ENCODE assay signal across 10 mouse cellular contexts in the genomic region with DNA sequence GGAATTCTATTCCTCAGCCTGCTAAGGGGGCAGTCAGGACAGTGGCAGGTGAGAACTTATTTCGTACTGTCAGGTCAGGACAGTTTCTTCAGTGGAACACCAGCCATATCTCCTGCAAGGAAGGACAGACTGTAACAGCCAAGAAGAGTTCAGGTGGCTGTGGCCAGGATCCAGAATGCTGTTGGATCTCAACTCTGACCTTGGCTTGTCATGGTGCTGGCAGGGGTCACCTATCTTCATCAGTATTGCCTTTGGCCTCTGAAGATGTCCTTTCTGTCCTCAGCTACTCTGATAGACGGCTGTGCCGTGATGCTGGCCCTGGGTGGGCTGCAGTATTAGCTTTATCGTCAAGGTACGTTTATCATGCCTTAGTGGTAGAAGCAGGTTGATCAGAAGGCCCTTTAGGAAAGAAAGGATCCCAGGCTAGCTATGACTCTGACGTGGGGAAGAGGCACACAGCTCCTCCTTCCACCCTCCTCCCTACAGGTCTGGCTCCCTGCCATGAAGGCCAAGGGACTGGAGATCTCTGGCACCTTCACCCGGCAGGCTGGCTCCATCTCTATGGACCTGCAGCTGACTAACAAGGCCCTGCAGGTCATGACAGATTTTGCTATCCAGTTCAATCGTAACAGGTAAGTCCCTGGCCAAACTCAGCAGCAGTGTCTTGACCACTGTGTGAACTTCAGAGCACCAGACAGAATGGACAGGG. TPM values are rescaled to one million over a fixed set of nuclear protein-coding genes. Genes with fewer than 3 reads are reported as not detected.
DNase-seq lines count a peak whose midpoint lies in the region; ATAC-seq and TF ChIP-seq lines count a peak whose summit lies in the region.
"Had no signal": no experiment of that assay in that cellular context is flagged by ENCODE, and none has a peak within 500 bp of the region (broad histone marks: within the 10 kb centered on the region; RNA-seq: fewer than 3 reads in every experiment).

No protein-coding gene starts in this region.

- ATAC-seq in erythroblast, adult 5-6 weeks (replicated peaks; ENCODE audit: low FRiP score, poor library complexity, severe bottlenecking) = no peak
- ATAC-seq: liver, embryonic 12.5 days had no signal

- H3K4me3 ChIP-seq in layer of hippocampus, adult 2 months = no peak overlapping the region
- H3K4me3 ChIP-seq: liver, embryonic 12.5 days had no signal

- no peak for TF ChIP-seq CTCF in layer of hippocampus, adult 2 months (conservative IDR thresholded peaks at IDR 0.05)

- H3K27ac ChIP-seq in layer of hippocampus, adult 2 months = peak overlapping the region; percentile 85
- H3K27ac ChIP-seq: liver, embryonic 12.5 days had no signal

- no peak for DNase-seq in layer of hippocampus, adult 2 months (ENCODE audit: low spot score in 2 of 2)
- no peak for DNase-seq in layer of hippocampus, postnatal 10 days (ENCODE audit: low spot score in 2 of 2)
- peak; percentile 87 for DNase-seq in adrenal gland, postnatal 14 days
- peak; percentile 72 for DNase-seq in cerebellum, adult 8-10 months
- DNase-seq in kidney, postnatal 10 days = peak; percentile 56
- DNase-seq in retina, postnatal 1 day = no peak
- DNase-seq: layer of hippocampus, postnatal 36 days; lung, postnatal 36 days had no signal

RNA-seq across cellular contexts. Expression of gene Rasl10a, which starts 20.6 kb away (rescaled TPM):
- total RNA-seq in layer of hippocampus, adult 2 months (2021) = 10 to 100 TPM; 87.7 to 95.3 TPM
- 10 to 100 TPM; 35.7 to 39.8 TPM for total RNA-seq in layer of hippocampus, postnatal 10 days (2021)
- 0.30 and 0.34 TPM in 2 replicates for total RNA-seq in adrenal gland, postnatal 14 days (2021)
- total RNA-seq in erythroblast, adult 5-6 weeks (2015; ENCODE audit: low replicate concordance) = not detected in 2 replicates
- total RNA-seq in erythroblast, adult 5-6 weeks (2017; ENCODE audit: low replicate concordance) = not detected in 2 replicates

RNA-seq across cellular contexts. Expression of gene Gas2l1, which starts 27.8 kb away (rescaled TPM):
- 10 to 100 TPM; 93.6 to 97.7 TPM for total RNA-seq in layer of hippocampus, adult 2 months (2021)
- 10 to 100 TPM; 50.2 to 54.7 TPM for total RNA-seq in layer of hippocampus, postnatal 10 days (2021)
- total RNA-seq in adrenal gland, postnatal 14 days (2021) = 34.5 and 35.0 TPM in 2 replicates
- total RNA-seq in erythroblast, adult 5-6 weeks (2015; ENCODE audit: low replicate concordance) = 0.58 TPM in 1 of 2 replicates, not detected in the other
- 0.34 and 0.56 TPM in 2 replicates for total RNA-seq in erythroblast, adult 5-6 weeks (2017; ENCODE audit: low replicate concordance)

RNA-seq across cellular contexts. Expression of gene Ap1b1, which starts 50.7 kb away (rescaled TPM):
- 100 to 1,000 TPM; 144 to 147 TPM for total RNA-seq in layer of hippocampus, adult 2 months (2021)
- total RNA-seq in layer of hippocampus, postnatal 10 days (2021) = 100 to 1,000 TPM; 116 to 130 TPM
- 59.5 and 77.4 TPM in 2 replicates for total RNA-seq in adrenal gland, postnatal 14 days (2021)
- total RNA-seq in erythroblast, adult 5-6 weeks (2015; ENCODE audit: low replicate concordance) = 20.4 and 23.0 TPM in 2 replicates
- total RNA-seq in erythroblast, adult 5-6 weeks (2017; ENCODE audit: low replicate concordance) = 53.6 and 106 TPM in 2 replicates

Comparison
In these comparisons a context has a peak if more than half of its experiments do, and no peak if none do; other contexts are left out.
1. DNase-seq: peak in adrenal gland, postnatal 14 days (single experiment), cerebellum, adult 8-10 months (single experiment) and kidney, postnatal 10 days (single experiment); none in layer of hippocampus, adult 2 months (0 of 2), layer of hippocampus, postnatal 10 days (0 of 2) and retina, postnatal 1 day (single experiment).
2. RNA of gene Rasl10a, which starts 20.6 kb away (total RNA-seq): 87.7 to 95.3 TPM in layer of hippocampus, adult 2 months and 35.7 to 39.8 TPM in layer of hippocampus, postnatal 10 days; 0.30 to 0.34 TPM in adrenal gland, postnatal 14 days and not detected in erythroblast, adult 5-6 weeks; every median in the first group is over 10 times any median in the second.
3. RNA of gene Gas2l1, which starts 27.8 kb away (total RNA-seq): 93.6 to 97.7 TPM in layer of hippocampus, adult 2 months, 50.2 to 54.7 TPM in layer of hippocampus, postnatal 10 days and 34.5 to 35.0 TPM in adrenal gland, postnatal 14 days; 0.34 to 0.58 TPM in erythroblast, adult 5-6 weeks; every median in the first group is over 10 times any median in the second.